Mouse (Mus musculus): ENCODE measurements around the gene Ccs. TPM values are rescaled to one million over a fixed set of nuclear protein-coding genes. Genes with fewer than 3 reads are reported as not detected.

The Ccs gene
- polyA plus RNA-seq, 1 experiment from 2014 or later, result 43.6 TPM

DNA sequence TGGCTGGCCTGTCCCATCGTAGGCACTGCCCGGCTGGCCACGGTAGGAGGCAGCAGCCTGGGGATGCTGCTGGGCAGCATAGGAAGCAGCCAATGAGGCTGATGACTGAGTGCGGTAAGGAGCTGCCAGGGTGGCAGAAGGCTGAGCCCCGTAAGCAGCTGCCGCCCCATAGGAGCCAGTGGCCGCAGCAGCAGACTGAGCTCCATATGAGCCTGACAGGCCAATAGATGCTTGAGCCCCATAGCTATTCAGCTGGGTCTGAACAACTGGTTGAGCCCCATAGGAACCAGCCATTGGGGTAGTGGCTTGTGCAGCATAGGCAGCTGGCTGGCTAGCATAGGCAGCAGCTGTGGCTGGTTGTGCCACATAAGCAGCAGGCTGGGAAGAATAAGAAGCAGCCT lies 36.4 kb downstream of the Ccs start:
- H3K36me3 ChIP-seq, result peaks cover 86% of the 10 kb centered on the region
- H3K27me3 ChIP-seq (replicated peaks), result no peaks in the 10 kb centered on the region
- no peak overlapping the region for H3K27ac ChIP-seq
- 90% methylated on average over 7 of the region's 7 CpGs for WGBS (ENCODE audit: insufficient replicate concordance)
- no peaks in the 10 kb centered on the region for H3K9me3 ChIP-seq (replicated peaks)
- H3K4me2 ChIP-seq, result no peak overlapping the region
- no peak overlapping the region for H3K9ac ChIP-seq
- no peak for ATAC-seq
- H3K4me1 ChIP-seq, result peaks cover 51% of the 10 kb centered on the region
- H3K4me3 ChIP-seq, result no peak overlapping the region

DNA sequence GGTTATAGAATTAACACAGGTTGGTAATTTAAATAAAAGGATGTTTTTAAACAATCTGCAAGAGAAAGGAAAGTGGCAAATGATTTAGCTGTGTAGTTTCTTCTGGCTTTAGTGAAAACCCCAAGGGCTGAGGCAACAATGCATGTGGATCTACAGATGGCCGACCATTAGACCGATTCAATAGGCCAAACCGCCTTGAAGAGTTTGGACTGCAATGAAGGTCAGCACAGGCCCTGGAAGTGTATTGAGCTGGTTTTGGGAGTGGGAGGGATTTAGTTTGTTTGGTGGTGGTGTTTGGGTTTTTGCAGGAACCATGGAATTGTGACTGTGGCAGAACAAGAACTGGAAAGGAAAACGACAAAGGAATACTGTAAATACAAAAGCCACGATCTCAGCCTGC lies 40.0 kb downstream of the Ccs start:
- H3K4me1 ChIP-seq, result peaks cover 51% of the 10 kb centered on the region
- ATAC-seq, result no peak
- no peaks in the 10 kb centered on the region for H3K27me3 ChIP-seq (replicated peaks)
- whole genome bisulfite sequencing (ENCODE audit: insufficient replicate concordance), result 90% methylated on average over 5 of the region's 5 CpGs
- no peaks in the 10 kb centered on the region for H3K9me3 ChIP-seq (replicated peaks)
- H3K4me3 ChIP-seq, result no peak overlapping the region
- H3K9ac ChIP-seq, result no peak overlapping the region
- no peak overlapping the region for H3K4me2 ChIP-seq
- no peak overlapping the region for H3K27ac ChIP-seq
- H3K36me3 ChIP-seq, result peaks cover 82% of the 10 kb centered on the region

DNA sequence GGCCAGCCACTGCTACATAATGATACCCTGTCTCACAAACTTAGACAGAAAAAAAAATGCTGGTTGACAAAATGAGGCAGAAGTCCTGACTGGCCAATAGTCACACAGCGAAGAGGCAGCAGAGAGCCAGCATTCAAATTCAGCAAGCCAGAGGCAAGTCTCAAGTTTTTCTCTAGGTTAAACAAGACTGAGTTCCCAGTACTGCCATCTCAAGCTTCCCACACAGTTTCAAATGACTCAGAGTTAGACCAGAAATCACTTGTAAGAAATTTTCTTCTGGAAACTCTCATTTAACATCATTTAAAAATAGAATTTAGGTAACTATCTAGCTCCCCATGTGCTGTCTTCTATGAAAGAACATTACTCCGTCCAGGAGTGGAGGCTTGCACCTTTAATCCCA lies 41.3 kb downstream of the Ccs start:
- H3K9me3 ChIP-seq (replicated peaks), result no peaks in the 10 kb centered on the region
- H3K4me2 ChIP-seq, result no peak overlapping the region
- no peaks in the 10 kb centered on the region for H3K27me3 ChIP-seq (replicated peaks)
- no peak overlapping the region for H3K9ac ChIP-seq
- no peak overlapping the region for H3K4me3 ChIP-seq
- 90% methylated on average over 2 of the region's 2 CpGs for WGBS (ENCODE audit: insufficient replicate concordance)
- peaks cover 43% of the 10 kb centered on the region for H3K4me1 ChIP-seq
- ATAC-seq, result no peak
- H3K36me3 ChIP-seq, result peaks cover 70% of the 10 kb centered on the region
- 0 out of 2 replicates have a peak overlapping the region, but pooled peaks have one; percentile 28 for H3K27ac ChIP-seq

DNA sequence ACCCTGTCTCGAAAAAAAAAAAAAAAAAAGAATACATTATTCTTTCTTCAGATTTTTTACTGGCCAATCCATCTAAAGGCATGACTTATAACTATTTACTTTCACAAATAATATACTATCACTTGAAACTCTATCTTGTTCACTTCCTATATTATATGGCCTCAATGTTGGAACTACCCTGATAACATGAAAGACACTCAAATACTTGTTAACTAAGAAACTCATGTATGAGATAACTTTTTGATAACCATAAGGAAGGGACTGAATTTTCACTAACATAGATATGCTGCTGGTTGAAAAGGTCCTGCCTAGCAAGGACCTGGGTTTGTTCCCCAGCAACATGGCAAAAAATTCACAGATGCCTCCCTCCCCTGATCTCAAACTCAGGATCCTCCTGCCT lies 43.2 kb downstream of the Ccs start:
- H3K4me2 ChIP-seq, result no peak overlapping the region
- peak overlapping the region; percentile 58 for H3K27ac ChIP-seq
- no peaks in the 10 kb centered on the region for H3K27me3 ChIP-seq (replicated peaks)
- no peak for ATAC-seq
- H3K9ac ChIP-seq, result no peak overlapping the region
- no peak overlapping the region for H3K4me3 ChIP-seq
- no peaks in the 10 kb centered on the region for H3K9me3 ChIP-seq (replicated peaks)
- 56% methylated on average over 1 of the region's 1 CpGs for WGBS (ENCODE audit: insufficient replicate concordance)
- H3K4me1 ChIP-seq, result peaks cover 60% of the 10 kb centered on the region
- peaks cover 68% of the 10 kb centered on the region for H3K36me3 ChIP-seq

DNA sequence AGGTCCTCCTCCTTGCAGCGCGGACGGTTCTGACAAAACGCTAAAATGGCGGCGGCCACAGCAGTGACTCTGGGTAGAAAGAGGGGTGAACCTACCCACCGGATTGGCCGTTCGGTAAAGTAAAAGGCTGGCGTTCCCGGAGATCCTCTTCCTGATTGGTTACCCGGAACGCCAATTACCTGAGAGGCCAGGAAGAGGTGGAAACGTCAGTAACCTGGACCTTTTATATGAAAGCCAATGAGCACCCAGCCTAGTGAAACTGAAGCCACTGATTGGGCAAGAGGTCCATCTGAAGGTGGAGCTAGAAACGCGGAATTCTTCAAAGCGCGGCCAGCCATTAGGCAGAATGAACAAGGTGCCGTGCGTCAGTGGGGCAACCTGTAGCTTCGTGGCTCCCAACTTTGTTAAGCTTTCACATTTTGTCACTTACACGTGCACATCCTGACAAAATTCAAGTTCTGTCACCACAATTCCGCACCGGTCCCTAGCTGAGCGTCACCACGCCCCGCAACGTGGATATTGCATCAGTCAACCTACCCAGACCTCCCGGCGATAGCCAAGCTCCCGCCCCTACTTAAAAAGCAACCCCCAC lies 45.2 kb downstream of the Ccs start, which contains the start of gene Rbm4:
Gene Rbm4 (minus strand): TSS at position 71 of the 592 bp plus-strand sequence.
- WGBS (ENCODE audit: insufficient replicate concordance), result under 1% methylated on average over 31 of the region's 31 CpGs
- peak within 1 kb of the TSS; percentile 89 for H3K27ac ChIP-seq
- peak; percentile 97 for ATAC-seq
- H3K9me3 ChIP-seq (replicated peaks), result no peaks in the 10 kb centered on the region
- H3K9ac ChIP-seq, result peak within 1 kb of the TSS; percentile 81
- no peaks in the 10 kb centered on the region for H3K27me3 ChIP-seq (replicated peaks)
- peaks cover 76% of the 10 kb centered on the region for H3K4me1 ChIP-seq
- peaks cover 67% of the 10 kb centered on the region for H3K36me3 ChIP-seq
- H3K4me3 ChIP-seq, result peak within 1 kb of the TSS; percentile 79
- peak within 1 kb of the TSS; percentile 88 for H3K4me2 ChIP-seq

DNA sequence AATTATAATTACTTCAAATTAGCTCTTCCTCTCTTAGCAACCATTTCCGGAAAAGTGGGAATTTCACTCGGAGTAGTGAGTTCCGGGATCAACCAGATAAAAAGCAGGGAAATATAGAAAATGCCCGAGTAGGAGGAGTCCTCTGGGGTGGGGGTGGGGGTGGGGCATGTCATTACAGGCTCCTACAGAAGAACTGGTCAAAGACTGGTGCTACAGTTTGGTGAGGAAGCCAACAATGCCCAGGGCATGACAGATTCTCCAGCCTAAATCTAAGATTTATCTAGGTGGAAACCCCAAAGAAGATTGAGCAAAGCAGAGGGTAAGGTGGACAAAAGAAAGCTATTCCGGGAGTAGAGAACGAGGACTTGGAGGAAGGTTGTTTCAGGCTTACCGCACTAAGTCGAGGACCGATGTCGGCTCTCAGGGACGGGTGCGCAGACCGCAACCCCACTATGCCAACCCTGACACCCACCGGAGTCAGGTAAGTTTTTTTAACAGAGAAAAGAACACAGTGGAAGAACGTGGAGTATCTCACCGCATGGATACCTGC lies 45.8 kb downstream of the Ccs start:
- ATAC-seq, result peak; percentile 42
- peak overlapping the region; percentile 89 for H3K27ac ChIP-seq
- peak overlapping the region; percentile 81 for H3K9ac ChIP-seq
- H3K4me2 ChIP-seq, result peak overlapping the region; percentile 88
- H3K9me3 ChIP-seq (replicated peaks), result no peaks in the 10 kb centered on the region
- H3K4me3 ChIP-seq, result peak overlapping the region; percentile 79
- peaks cover 67% of the 10 kb centered on the region for H3K36me3 ChIP-seq
- no peaks in the 10 kb centered on the region for H3K27me3 ChIP-seq (replicated peaks)
- WGBS (ENCODE audit: insufficient replicate concordance), result under 1% methylated on average over 16 of the region's 16 CpGs
- peaks cover 76% of the 10 kb centered on the region for H3K4me1 ChIP-seq

DNA sequence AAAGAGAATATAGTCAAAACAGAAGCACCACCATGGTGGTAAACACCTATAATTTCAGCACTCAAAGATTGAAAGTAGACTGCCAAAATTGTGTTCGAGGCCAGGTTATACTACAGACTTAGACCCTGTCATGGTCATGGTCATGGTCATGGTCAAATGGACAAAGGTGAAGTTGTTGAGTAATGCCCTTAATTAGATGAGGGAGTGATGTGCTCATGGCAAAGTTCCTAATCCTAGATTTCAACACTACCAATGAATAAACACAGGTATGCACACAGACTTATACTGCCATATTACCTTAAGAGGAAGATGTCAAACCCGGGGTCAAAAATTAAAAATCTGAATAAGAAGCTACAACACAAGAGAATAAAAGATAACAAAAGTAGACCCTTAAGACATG lies 52.8 kb downstream of the Ccs start:
- Histone ChIP-seq H3K9me3 (replicated peaks) (no peaks in the 10 kb centered on the region), H3K9ac (no peak overlapping the region), H3K27me3 (replicated peaks) (no peaks in the 10 kb centered on the region), H3K4me3 (no peak overlapping the region), H3K4me1 (peaks cover 34% of the 10 kb centered on the region), H3K27ac (no peak overlapping the region), H3K4me2 (no peak overlapping the region), H3K36me3 (peaks cover 99% of the 10 kb centered on the region)
- 92% methylated on average over 2 of the region's 2 CpGs for WGBS (ENCODE audit: insufficient replicate concordance)
- ATAC-seq, result no peak

DNA sequence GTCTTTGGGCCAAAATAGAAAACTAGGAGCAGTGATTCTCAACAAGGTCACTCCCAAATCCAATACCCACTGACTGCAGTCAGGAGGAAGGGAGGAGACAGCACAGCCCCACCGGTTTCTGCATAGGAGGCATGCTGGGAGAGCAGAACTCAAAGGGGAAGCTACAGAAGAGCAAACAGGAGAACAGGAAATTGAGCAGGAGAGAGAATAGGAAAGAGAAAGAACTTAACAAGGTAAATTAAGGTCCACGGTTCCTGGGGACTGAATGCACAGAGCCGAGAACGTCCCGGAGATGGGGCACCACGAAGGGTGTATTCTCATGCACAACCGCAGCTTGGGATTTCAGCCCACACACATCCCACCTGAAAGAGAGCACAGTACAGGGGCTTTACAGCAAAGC lies 53.9 kb downstream of the Ccs start:
- 82% methylated on average over 7 of the region's 7 CpGs for WGBS (ENCODE audit: insufficient replicate concordance)
- Histone ChIP-seq H3K9ac (no peak overlapping the region), H3K36me3 (peaks cover 99% of the 10 kb centered on the region), H3K9me3 (replicated peaks) (no peaks in the 10 kb centered on the region), H3K4me2 (no peak overlapping the region), H3K27me3 (replicated peaks) (no peaks in the 10 kb centered on the region), H3K4me1 (peaks cover 23% of the 10 kb centered on the region), H3K4me3 (no peak overlapping the region), H3K27ac (no peak overlapping the region)
- no peak for ATAC-seq

DNA sequence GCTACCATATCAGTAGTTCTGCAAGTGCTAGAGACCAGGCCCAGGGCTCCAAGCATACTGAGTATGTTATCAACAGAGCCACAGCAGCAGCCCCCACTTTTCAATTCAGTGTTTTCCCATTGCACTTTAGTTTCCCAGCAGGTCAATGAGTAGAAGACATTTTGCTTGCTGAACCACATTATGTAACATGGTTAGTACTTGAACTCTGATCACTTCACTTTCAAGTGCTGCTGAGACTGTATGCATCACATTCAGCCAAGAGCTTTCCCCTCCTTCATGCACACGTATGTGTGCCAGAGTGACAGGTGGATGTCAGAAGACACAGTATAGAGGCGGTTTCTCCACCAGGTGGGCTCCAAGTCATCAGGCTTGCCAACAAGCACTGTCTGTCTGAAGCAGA lies 56.2 kb downstream of the Ccs start:
- no peak overlapping the region for H3K4me3 ChIP-seq
- peaks cover 98% of the 10 kb centered on the region for H3K36me3 ChIP-seq
- 91% methylated on average over 2 of the region's 2 CpGs for WGBS (ENCODE audit: insufficient replicate concordance)
- H3K27me3 ChIP-seq (replicated peaks), result no peaks in the 10 kb centered on the region
- H3K9me3 ChIP-seq (replicated peaks), result no peaks in the 10 kb centered on the region
- H3K4me1 ChIP-seq, result peaks cover 13% of the 10 kb centered on the region; the same call in 1 of the 2 replicates
- no peak overlapping the region for H3K4me2 ChIP-seq
- ATAC-seq, result no peak
- no peak overlapping the region for H3K9ac ChIP-seq
- H3K27ac ChIP-seq, result no peak overlapping the region

Other genes starting within 250 kb of the Ccs start
- 2.6 and 2.7 TPM in 2 replicates for gene Lrfn4, start 223.7 kb downstream of the Ccs start, polyA plus RNA-seq (2016; fragmentation: Nextera tagmentation; extraction: Ambion mirVana)
- 35.9 and 39.3 TPM in 2 replicates for gene Rce1, start 213.7 kb downstream of the Ccs start, polyA plus RNA-seq (2016; fragmentation: Nextera tagmentation; extraction: Ambion mirVana)
- 0.43 and 1.1 TPM in 2 replicates for gene Gm960, start 140.7 kb downstream of the Ccs start, polyA plus RNA-seq (2016; fragmentation: Nextera tagmentation; extraction: Ambion mirVana)
- 0.14 and 0.30 TPM in 2 replicates for gene Sptbn2, start 128.2 kb downstream of the Ccs start, polyA plus RNA-seq (2016; fragmentation: Nextera tagmentation; extraction: Ambion mirVana)
- 22.7 and 24.0 TPM in 2 replicates for gene Rbm4b, start 82.8 kb downstream of the Ccs start, polyA plus RNA-seq (2016; fragmentation: Nextera tagmentation; extraction: Ambion mirVana)
- 30.7 and 32.6 TPM in 2 replicates for gene Rbm4, start 45.4 kb downstream of the Ccs start, polyA plus RNA-seq (2016; fragmentation: Nextera tagmentation; extraction: Ambion mirVana)
- 18.1 and 18.9 TPM in 2 replicates for gene Gm21992, start 27.7 kb downstream of the Ccs start, polyA plus RNA-seq (2016; fragmentation: Nextera tagmentation; extraction: Ambion mirVana)
- gene Rbm14, start 27.7 kb downstream of the Ccs start, polyA plus RNA-seq (2016; fragmentation: Nextera tagmentation; extraction: Ambion mirVana), result 62.0 and 63.5 TPM in 2 replicates
- gene Ccdc87, start within 50 bp of the Ccs start, polyA plus RNA-seq (2016; fragmentation: Nextera tagmentation; extraction: Ambion mirVana), result not detected in 2 replicates
- gene Ctsf, start 15.8 kb upstream of the Ccs start, polyA plus RNA-seq (2016; fragmentation: Nextera tagmentation; extraction: Ambion mirVana), result 13.1 and 17.8 TPM in 2 replicates
- 0.79 and 0.82 TPM in 2 replicates for gene Actn3, start 38.6 kb upstream of the Ccs start, polyA plus RNA-seq (2016; fragmentation: Nextera tagmentation; extraction: Ambion mirVana)
- 13.9 and 15.9 TPM in 2 replicates for gene Zdhhc24, start 39.3 kb upstream of the Ccs start, polyA plus RNA-seq (2016; fragmentation: Nextera tagmentation; extraction: Ambion mirVana)
- 1.6 and 1.8 TPM in 2 replicates for gene Bbs1, start 67.3 kb upstream of the Ccs start, polyA plus RNA-seq (2016; fragmentation: Nextera tagmentation; extraction: Ambion mirVana)
- 76.7 and 83.3 TPM in 2 replicates for gene Dpp3, start 89.0 kb upstream of the Ccs start, polyA plus RNA-seq (2016; fragmentation: Nextera tagmentation; extraction: Ambion mirVana)
- 0.20 and 0.44 TPM in 2 replicates for gene Peli3, start 103.8 kb upstream of the Ccs start, polyA plus RNA-seq (2016; fragmentation: Nextera tagmentation; extraction: Ambion mirVana)
- gene Mrpl11, start 122.8 kb upstream of the Ccs start, polyA plus RNA-seq (2016; fragmentation: Nextera tagmentation; extraction: Ambion mirVana), result 82.4 and 84.7 TPM in 2 replicates
- gene Npas4, start 151.0 kb upstream of the Ccs start, polyA plus RNA-seq (2016; fragmentation: Nextera tagmentation; extraction: Ambion mirVana), result not detected in 2 replicates
- 3.3 and 3.8 TPM in 2 replicates for gene Slc29a2, start 184.5 kb upstream of the Ccs start, polyA plus RNA-seq (2016; fragmentation: Nextera tagmentation; extraction: Ambion mirVana)
- 10.9 and 13.2 TPM in 2 replicates for gene B4gat1, start 199.5 kb upstream of the Ccs start, polyA plus RNA-seq (2016; fragmentation: Nextera tagmentation; extraction: Ambion mirVana)
- 0.20 and 0.23 TPM in 2 replicates for gene AC124502.3, start 199.6 kb upstream of the Ccs start, polyA plus RNA-seq (2016; fragmentation: Nextera tagmentation; extraction: Ambion mirVana)
- 40.4 TPM in 2 replicates for gene Brms1, start 202.0 kb upstream of the Ccs start, polyA plus RNA-seq (2016; fragmentation: Nextera tagmentation; extraction: Ambion mirVana)
- 0.50 and 0.92 TPM in 2 replicates for gene Rin1, start 211.1 kb upstream of the Ccs start, polyA plus RNA-seq (2016; fragmentation: Nextera tagmentation; extraction: Ambion mirVana)
- 7.7 and 9.5 TPM in 2 replicates for gene Cd248, start 228.7 kb upstream of the Ccs start, polyA plus RNA-seq (2016; fragmentation: Nextera tagmentation; extraction: Ambion mirVana)
- 1.0 and 1.5 TPM in 2 replicates for gene Tmem151a, start 246.2 kb upstream of the Ccs start, polyA plus RNA-seq (2016; fragmentation: Nextera tagmentation; extraction: Ambion mirVana)
- gene Yif1a, start 249.2 kb upstream of the Ccs start, polyA plus RNA-seq (2016; fragmentation: Nextera tagmentation; extraction: Ambion mirVana), result 51.7 and 53.9 TPM in 2 replicates

Measured in liver, embryonic 12.5 days (tissue).